Mouse (Mus musculus) G1E-ER4 (cell line): ENCODE measurements at regions not wholly inside any gene's neighbourhood (a gene's known extent, or its start where the extent isn't known, plus 50 kb on each side); places are given as distances from the start of the nearest gene placed in this dataset.

ENCODE experiments used
- GATA1 ChIP-seq: IDR thresholded peaks from one replicate; pipeline ENCODE4 v1.8.0; 2012; ENCODE audit warnings: low read length, inconsistent platforms

DNA sequence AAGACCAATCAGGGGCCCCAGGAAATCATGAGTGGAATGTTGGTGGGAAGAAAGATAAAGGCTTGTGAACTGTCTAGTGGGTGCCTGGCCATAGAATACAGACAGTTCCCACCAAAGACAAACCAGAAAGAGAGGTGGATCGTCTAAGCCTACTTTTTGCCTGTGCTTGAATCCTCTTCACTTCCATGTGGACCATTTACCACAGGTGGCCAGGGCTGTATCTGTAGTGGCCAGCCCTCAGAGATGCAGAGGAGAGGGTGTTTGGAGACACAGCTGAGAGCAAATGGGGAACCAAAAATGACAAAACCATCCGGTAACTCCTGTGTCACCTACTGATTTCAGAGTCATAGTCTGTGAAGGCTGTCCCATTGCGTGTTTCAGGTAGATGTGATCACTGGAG lies 161.0 kb upstream of the Dnajc19 start:
- TF ChIP-seq GATA1: no peak

GRCm38 (mm10) chr3:34239978-34240377 lies 158.9 kb upstream of the Dnajc19 start:
- TF ChIP-seq GATA1: no peak

- no peak for TF ChIP-seq GATA1
These were observed 153.3 kb upstream of the Dnajc19 start for GRCm38 (mm10) chr3:34234391-34234790.

DNA sequence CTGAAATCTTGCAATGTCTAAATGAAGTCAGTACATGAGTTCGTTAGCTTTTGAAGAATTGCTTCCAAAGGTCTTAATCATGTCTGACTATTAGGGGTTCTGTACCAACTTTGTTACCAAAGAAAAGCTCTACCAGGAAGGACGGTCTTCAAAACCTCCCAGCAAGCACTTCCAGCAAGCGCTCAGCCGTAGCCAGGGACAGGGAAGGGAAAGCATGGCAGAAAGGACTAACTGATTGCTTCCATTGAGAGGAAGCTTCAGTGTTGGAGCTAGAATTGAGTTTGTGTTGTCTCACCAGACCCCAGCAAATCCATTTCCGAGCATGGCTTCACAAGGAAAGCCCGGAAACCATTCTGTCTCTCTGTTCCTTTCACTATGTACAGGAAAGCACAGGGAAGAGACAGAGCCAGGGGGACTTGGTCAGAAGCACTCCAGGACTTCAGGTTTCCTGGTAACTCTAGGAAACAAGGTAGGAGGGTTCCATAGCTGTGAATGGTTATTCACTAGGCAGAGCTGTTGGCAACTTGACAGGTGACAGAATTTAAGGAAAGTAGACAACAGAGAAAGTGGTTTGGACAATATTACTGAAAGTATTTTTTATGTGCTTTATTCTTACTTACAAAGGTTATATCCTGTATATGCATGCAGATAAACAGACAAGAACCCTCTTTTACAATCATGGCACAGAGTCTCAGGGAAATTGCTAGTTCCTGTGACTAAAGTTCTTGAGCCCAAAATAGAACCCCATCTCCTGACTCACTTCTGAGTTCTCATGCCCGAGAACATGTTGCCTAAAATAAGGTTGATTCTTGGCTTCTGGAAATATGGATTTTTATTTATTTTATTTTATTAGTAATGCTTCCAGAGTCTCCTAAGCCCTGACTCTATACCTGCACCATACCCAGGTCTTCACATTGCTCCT lies 151.5 kb upstream of the Dnajc19 start:
- TF ChIP-seq GATA1: no peak

- no peak for TF ChIP-seq GATA1
These were observed 150.6 kb upstream of the Dnajc19 start for GRCm38 (mm10) chr3:34231593-34232328.

DNA sequence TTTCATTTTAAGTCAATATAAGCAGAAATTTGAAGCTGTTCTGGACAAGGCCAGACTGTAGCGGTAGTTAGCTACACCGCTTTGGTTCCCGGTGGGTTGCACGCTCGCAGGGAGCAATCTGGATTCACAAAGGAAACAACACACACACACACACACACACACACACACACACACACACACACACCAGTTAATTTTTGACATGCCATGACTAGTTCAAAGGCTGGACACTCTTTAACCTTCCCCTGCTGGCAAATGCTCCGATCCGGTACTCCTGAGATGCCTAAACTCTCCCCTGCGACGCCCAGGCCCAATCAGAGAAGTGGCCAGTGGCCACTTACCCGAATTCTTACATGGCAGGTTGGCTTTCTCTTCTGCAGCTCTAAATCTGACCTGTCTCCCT lies 141.2 kb upstream of the Dnajc19 start:
- TF ChIP-seq GATA1: no peak

GRCm38 (mm10) chr3:34219741-34220310 lies 138.7 kb upstream of the Dnajc19 start:
- TF ChIP-seq GATA1: no peak

- TF ChIP-seq GATA1: no peak
These were observed 138.0 kb upstream of the Dnajc19 start for GRCm38 (mm10) chr3:34219096-34219495.

- TF ChIP-seq GATA1: no peak
These were observed 136.8 kb upstream of the Dnajc19 start for GRCm38 (mm10) chr3:34217911-34218310.

DNA sequence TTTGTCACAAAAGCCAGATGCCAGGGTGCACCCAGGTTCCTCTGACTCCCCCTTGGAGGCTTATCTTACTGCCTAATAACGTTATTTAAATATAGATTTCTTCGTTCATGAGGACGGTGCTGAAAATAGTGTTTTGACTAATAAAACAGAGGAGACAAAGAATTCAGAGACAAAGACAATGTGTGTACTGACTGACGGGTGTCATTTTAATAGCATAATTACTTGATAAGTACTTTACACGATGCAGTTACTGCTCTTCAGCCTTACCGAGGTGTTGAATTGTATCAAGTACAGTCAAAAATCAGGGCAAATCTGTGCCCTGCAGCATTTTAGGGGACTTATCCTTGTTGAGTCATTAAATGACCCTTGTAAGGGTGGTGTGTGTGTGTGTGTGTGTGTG lies 133.1 kb upstream of the Dnajc19 start:
- TF ChIP-seq GATA1: no peak

GRCm38 (mm10) chr3:34206454-34206853 lies 125.3 kb upstream of the Dnajc19 start:
- TF ChIP-seq GATA1: no peak

- no peak for TF ChIP-seq GATA1
These were observed 117.1 kb upstream of the Dnajc19 start for GRCm38 (mm10) chr3:34198228-34198627.

GRCm38 (mm10) chr3:34197163-34197455 lies 116.0 kb upstream of the Dnajc19 start:
- TF ChIP-seq GATA1: no peak

DNA sequence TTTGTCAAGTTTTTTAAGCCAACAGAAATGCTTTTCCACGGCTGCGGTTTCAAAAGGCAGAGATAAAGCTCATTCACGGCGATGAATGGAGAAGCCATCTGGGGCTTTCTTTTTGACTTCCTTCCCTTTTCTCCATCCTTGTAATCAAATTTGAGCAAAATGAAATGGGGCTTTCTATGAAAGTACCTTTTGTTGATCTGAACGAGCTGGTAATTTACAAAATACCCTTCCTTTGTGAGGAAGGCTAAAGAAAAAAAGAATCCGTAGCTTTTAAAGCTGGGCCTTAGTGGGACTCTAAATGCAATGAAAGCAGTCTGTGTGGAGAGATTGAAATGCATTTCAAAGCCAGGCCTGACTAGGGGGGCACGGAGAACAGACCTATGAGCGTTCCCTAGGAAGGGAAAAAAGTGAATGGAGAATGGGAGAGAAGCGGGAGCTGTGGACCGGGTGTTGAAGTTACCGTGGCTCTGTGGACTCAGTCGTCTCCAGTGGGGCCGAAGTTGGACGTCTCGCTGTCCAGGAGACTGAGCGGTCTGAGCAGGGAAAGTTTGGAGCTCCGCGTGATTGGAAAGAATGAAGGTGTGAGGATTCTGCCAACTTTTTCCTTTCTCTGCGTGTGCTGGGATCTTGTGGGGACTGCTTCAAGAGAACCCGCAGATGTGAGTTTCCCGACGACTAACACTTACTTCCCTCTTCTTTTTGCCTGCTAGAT lies 115.5 kb upstream of the Dnajc19 start:
- no peak for TF ChIP-seq GATA1

GRCm38 (mm10) chr3:34195729-34196450 lies 114.8 kb upstream of the Dnajc19 start:
- TF ChIP-seq GATA1: no peak
